Mouse (Mus musculus): ENCODE data around the gene Nudt22. TPM values are rescaled to one million over a fixed set of nuclear protein-coding genes. Genes with fewer than 3 reads are reported as not detected.

Gene Nudt22
- polyA plus RNA-seq (2015; fragmentation: Nextera tagmentation; extraction: Ambion mirVana): 21.1 and 24.9 TPM in 2 replicates

DNA sequence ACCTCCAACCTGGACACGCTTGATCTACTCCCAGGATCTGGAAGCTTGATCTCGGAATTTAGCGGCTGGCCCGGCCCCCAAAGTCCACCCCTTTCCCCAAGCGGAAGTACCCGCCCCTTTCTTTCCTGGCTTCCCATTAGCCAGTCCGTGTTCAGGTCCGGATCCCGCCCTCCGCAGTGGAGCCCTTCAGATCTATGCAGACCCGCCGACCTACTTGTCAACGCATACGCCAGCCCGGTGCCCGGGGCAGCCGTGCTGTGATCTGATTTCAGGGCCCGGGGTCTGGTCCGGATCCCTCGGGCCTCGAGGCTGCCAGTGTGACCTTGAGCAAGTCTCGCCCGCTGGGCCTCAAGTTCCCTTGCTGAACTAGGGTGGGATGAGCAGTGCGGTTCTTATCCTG lies at the start of gene Nudt22, which contains the start of gene Trpt1:
TSS of gene Nudt22 (minus strand) at position 112 of the 400 bp plus-strand sequence.
TSS of gene Trpt1 (plus strand) at position 126 of the 400 bp plus-strand sequence.
- H3K27ac ChIP-seq: peak within 1 kb of the TSS; percentile 77
- peak within 1 kb of the TSS; percentile 81 for H3K9ac ChIP-seq
- WGBS: under 1% methylated on average over 24 of the region's 24 CpGs
- H3K27me3 ChIP-seq (replicated peaks): no peaks in the 10 kb centered on the region
- H3K9me3 ChIP-seq: no peaks in the 10 kb centered on the region
- H3K4me2 ChIP-seq: peak within 1 kb of the TSS; percentile 82
- H3K36me3 ChIP-seq: peaks cover 12% of the 10 kb centered on the region; the same call in 1 of the 2 replicates
- peak within 1 kb of the TSS; percentile 63 for H3K4me3 ChIP-seq (replicated peaks)
- peak; percentile 83 for ATAC-seq (ENCODE audit: insufficient read depth, low FRiP score, low read depth)
- peaks cover 32% of the 10 kb centered on the region for H3K4me1 ChIP-seq

DNA sequence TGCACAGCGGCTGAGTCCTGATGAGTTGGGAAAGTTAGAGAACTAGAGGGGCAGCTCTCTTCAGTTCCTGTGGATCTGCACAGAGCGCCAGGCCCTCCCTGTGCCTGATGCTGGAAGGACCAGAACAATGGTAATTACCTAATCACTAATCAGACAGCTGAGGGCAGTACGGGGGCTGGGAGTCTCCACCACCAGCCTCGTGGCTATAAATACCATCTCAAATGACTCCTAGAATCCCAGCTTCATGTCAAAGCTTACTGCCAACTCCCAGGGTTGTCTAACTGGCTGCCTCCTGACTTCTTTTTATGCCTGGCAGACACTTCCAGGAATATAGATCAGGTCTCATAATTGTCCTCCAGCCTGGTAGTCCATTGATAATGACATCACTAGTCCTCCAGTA lies 48.8 kb upstream of the Nudt22 start:
- H3K4me3 ChIP-seq (replicated peaks): no peak overlapping the region
- H3K4me1 ChIP-seq: no peaks in the 10 kb centered on the region
- WGBS: 43% methylated on average over 4 of the region's 4 CpGs
- H3K27me3 ChIP-seq (replicated peaks): no peaks in the 10 kb centered on the region
- H3K9me3 ChIP-seq: no peaks in the 10 kb centered on the region
- H3K9ac ChIP-seq: no peak overlapping the region
- H3K36me3 ChIP-seq: no peaks in the 10 kb centered on the region
- ATAC-seq (ENCODE audit: insufficient read depth, low FRiP score, low read depth): no peak
- no peak overlapping the region for H3K4me2 ChIP-seq
- H3K27ac ChIP-seq: no peak overlapping the region

- Histone ChIP-seq H3K27me3 (replicated peaks) (no peaks in the 10 kb centered on the region), H3K4me3 (replicated peaks) (no peak overlapping the region), H3K9me3 (no peaks in the 10 kb centered on the region), H3K4me1 (no peaks in the 10 kb centered on the region), H3K36me3 (no peaks in the 10 kb centered on the region), H3K27ac (no peak overlapping the region), H3K4me2 (no peak overlapping the region), H3K9ac (no peak overlapping the region)
- WGBS: 65% methylated on average over 4 of the region's 4 CpGs
- ATAC-seq (ENCODE audit: insufficient read depth, low FRiP score, low read depth): no peak
Measured at GRCm38 (mm10) chr19:7044279-7044678, 48.4 kb upstream of the Nudt22 start.

DNA sequence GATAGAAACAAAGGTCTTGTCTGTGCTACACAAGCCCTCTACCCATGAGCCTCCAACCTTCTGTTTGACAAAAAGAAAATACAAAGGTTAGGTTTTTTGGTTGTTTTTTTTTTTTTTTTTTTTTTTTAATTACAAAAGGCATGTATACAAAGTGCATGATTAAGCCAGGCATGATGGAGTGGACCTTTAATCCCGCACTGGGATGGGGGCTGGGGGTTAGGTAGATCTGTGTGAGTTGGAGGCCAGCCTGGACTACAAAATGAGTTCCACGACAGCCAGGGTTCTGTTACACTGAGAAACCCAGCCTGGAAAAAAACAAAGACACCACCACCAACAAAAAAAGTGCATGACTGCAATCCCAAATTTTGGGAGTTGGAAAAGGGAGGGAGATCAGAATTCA lies 45.3 kb upstream of the Nudt22 start:
- H3K27me3 ChIP-seq (replicated peaks): no peaks in the 10 kb centered on the region
- H3K36me3 ChIP-seq: no peaks in the 10 kb centered on the region
- H3K27ac ChIP-seq: peak overlapping the region; percentile 96
- peak overlapping the region; percentile 57 for H3K4me3 ChIP-seq (replicated peaks)
- no peaks in the 10 kb centered on the region for H3K9me3 ChIP-seq
- H3K4me2 ChIP-seq: peak overlapping the region; percentile 88
- ATAC-seq (ENCODE audit: insufficient read depth, low FRiP score, low read depth): no peak
- peaks cover 16% of the 10 kb centered on the region for H3K4me1 ChIP-seq
- no peak overlapping the region for H3K9ac ChIP-seq
- 93% methylated on average over 2 of the region's 2 CpGs for WGBS

DNA sequence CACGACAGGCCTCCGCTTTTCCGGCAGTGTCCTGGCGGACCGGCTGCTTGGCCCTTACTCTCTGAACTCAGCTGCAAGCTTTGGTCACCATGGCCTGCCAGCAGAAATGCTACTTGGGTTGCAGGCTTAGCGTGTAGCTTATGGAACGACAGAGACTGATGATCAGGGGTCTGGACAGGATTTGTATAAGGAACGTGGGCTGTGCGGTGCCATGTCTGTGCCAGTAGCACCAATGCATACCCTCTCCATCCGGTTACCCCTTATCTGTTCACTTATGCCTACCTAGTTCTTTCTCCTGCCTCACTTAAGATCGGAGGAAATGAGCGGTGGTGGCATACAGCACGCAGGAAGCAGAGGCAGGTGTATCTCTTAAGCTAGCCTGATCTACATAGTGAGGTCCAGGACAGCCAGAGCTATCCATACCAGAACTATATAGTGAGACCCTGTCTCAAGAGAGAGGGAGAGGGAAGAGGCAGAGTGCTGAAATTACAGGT lies 44.8 kb upstream of the Nudt22 start:
- Histone ChIP-seq H3K27me3 (replicated peaks) (no peaks in the 10 kb centered on the region), H3K9ac (peak overlapping the region; percentile 81), H3K4me3 (replicated peaks) (peak overlapping the region; percentile 57), H3K4me2 (peak overlapping the region; percentile 88), H3K4me1 (peaks cover 16% of the 10 kb centered on the region), H3K27ac (peak overlapping the region; percentile 96), H3K36me3 (no peaks in the 10 kb centered on the region), H3K9me3 (no peaks in the 10 kb centered on the region)
- 13% methylated on average over 13 of the region's 13 CpGs for WGBS
- no peak for ATAC-seq (ENCODE audit: insufficient read depth, low FRiP score, low read depth)

DNA sequence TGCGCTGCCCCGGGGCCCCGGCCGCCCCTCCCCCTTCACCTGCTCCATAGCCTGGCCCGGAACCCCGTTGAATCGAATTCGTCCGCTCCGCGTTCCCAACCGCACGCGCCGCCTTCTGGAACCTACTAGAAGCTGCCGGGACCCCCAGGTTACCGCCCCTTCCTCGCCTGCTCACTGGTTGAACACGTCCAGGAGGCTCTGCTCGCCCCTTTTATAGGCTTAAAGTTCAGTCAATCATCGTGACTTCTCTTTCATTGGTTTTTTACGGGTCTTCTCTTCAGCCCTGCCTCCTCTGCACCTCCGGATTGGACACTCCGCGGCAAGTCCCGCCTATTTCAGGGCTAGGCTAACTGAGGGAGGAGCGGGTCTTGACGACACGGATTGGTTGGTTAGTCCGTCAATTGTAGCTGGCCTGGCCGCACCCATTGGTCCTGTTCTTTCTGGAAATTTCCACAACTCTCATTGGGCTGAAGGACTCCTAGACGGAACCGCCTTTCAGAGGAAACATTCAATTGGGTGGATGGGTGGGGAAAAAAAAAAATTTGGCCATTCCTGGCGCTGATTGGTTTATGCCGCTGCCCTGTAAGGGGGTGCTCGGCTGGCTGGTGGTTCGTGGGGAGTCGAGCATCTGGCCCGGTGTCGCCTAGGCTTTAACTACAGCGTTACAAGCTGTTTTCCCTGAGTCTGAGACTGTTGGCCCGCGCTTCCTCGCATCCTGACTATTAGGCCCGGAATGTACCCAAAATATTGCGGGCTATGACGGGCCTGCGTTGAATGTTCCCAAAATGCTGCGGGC lies 44.1 kb upstream of the Nudt22 start, which contains the start of gene Stip1:
TSS of gene Stip1 (minus strand) at position 127 of the 796 bp plus-strand sequence.
- Histone ChIP-seq H3K4me2 (peak within 1 kb of the TSS; percentile 88), H3K9me3 (no peaks in the 10 kb centered on the region), H3K9ac (peak within 1 kb of the TSS; percentile 94), H3K27ac (peak within 1 kb of the TSS; percentile 96), H3K36me3 (peaks cover 4% of the 10 kb centered on the region; the same call in 1 of the 2 replicates), H3K27me3 (replicated peaks) (no peaks in the 10 kb centered on the region), H3K4me1 (peaks cover 16% of the 10 kb centered on the region), H3K4me3 (replicated peaks) (peak within 1 kb of the TSS; percentile 84)
- WGBS: under 1% methylated on average over 49 of the region's 49 CpGs
- peak; percentile 99 for ATAC-seq (ENCODE audit: insufficient read depth, low FRiP score, low read depth)

DNA sequence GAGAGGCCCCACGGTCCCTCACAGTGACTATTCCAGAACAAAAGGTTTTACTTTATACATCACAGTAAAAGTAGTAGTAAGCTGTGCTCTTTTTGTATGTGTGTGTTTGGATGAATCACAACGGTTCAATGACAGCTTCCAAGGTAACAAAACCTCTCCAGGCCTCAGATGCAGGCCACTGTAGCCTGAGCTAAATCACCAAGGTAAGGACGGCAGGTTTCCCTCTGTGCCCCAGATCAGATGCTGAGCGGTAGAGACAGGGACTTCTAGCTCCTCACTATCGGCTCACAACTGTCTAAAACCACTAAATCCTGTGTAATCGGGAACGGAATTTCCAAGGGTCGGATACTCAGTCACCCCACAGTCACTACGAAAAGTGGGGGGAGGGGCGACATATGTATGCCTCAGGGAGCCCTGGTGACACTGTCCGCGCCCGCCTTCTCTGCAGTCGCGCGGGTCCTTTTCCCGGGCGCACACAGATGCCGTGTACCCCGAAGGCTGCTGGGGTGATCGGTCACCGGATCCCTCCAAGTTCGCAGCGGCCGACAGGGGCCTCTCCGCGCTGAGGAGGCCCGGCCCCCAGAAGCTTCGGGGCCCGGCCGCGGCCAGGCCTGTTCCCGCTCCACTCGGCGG lies 43.3 kb upstream of the Nudt22 start:
- 1% methylated on average over 35 of the region's 35 CpGs for WGBS
- Histone ChIP-seq H3K27ac (peak overlapping the region; percentile 84), H3K4me3 (replicated peaks) (peak overlapping the region; percentile 84), H3K4me2 (peak overlapping the region; percentile 62), H3K36me3 (peaks cover 8% of the 10 kb centered on the region), H3K27me3 (replicated peaks) (no peaks in the 10 kb centered on the region), H3K9me3 (no peaks in the 10 kb centered on the region), H3K4me1 (peaks cover 16% of the 10 kb centered on the region), H3K9ac (peak overlapping the region; percentile 94)
- ATAC-seq (ENCODE audit: insufficient read depth, low FRiP score, low read depth): peak; percentile 1; the same call in 1 of the 2 replicates

- H3K36me3 ChIP-seq: peaks cover 51% of the 10 kb centered on the region
- no peak overlapping the region for H3K4me2 ChIP-seq
- no peak overlapping the region for H3K4me3 ChIP-seq (replicated peaks)
- no peak overlapping the region for H3K9ac ChIP-seq
- ATAC-seq (ENCODE audit: insufficient read depth, low FRiP score, low read depth): no peak
- peaks cover 16% of the 10 kb centered on the region for H3K4me1 ChIP-seq
- 91% methylated on average over 5 of the region's 5 CpGs for WGBS
- H3K27ac ChIP-seq: no peak overlapping the region
- no peaks in the 10 kb centered on the region for H3K27me3 ChIP-seq (replicated peaks)
- H3K9me3 ChIP-seq: no peaks in the 10 kb centered on the region
Measured at GRCm38 (mm10) chr19:7034006-7034405, 38.1 kb upstream of the Nudt22 start.

DNA sequence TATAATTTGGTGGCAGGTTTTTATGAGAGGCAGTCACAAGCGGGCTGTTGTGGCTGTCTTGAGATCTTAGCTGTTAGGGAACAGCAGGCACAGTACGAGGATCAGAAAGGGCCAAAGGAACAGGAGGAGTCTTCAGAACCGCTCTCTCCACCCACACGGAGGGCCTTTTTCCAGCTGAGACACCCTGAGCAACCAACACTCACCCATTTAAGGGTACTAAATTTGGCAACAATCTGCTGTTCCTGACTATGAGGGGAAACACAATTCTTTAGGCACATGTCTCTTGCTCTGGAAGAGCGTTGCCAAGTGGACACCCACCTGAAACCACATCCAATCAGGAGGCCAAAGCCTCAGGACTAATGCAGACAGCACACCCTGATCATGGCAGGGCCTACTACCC lies 33.6 kb upstream of the Nudt22 start:
- no peak for ATAC-seq (ENCODE audit: insufficient read depth, low FRiP score, low read depth)
- no peak overlapping the region for H3K4me2 ChIP-seq
- no peak overlapping the region for H3K9ac ChIP-seq
- H3K27ac ChIP-seq: no peak overlapping the region
- no peaks in the 10 kb centered on the region for H3K4me1 ChIP-seq
- WGBS: 94% methylated on average over 5 of the region's 5 CpGs
- no peaks in the 10 kb centered on the region for H3K27me3 ChIP-seq (replicated peaks)
- H3K36me3 ChIP-seq: peaks cover 79% of the 10 kb centered on the region
- no peak overlapping the region for H3K4me3 ChIP-seq (replicated peaks)
- no peaks in the 10 kb centered on the region for H3K9me3 ChIP-seq

DNA sequence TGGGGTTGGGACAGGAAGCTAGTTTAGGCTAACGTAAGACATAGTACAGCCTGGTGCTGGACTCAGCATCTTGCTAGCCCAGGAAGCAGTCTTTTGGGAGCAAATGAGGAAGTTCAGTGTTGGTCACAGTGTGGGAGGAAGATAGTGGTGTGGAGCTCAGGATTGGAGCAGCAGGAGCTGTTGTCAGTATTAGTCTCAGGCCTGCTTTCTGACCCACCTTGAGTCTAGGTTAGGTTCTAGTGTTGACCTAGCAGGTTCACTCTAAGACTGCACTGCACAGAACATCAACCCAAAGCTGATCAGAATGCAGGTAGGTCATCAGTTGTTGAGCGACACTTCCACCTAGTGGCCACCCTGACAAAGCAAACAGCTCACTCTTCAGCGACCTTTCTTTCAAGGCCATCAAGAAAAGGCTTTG lies 24.3 kb upstream of the Nudt22 start:
- H3K36me3 ChIP-seq: peaks cover 48% of the 10 kb centered on the region
- no peak; the same call in 1 of the 2 replicates for ATAC-seq (ENCODE audit: insufficient read depth, low FRiP score, low read depth)
- 47% methylated on average over 3 of the region's 3 CpGs for whole genome bisulfite sequencing

GRCm38 (mm10) chr19:7019191-7019590 lies 23.3 kb upstream of the Nudt22 start, which contains the start of gene Fermt3:
Gene Fermt3 (minus strand): TSS chr19:7019469.
- Histone ChIP-seq H3K27me3 (replicated peaks) (no peaks in the 10 kb centered on the region), H3K4me1 (no peaks in the 10 kb centered on the region), H3K27ac (peak within 1 kb of the TSS; percentile 9), H3K9ac (no peak within 1 kb of the TSS), H3K4me3 (replicated peaks) (peak within 1 kb of the TSS; percentile 16), H3K4me2 (no peak within 1 kb of the TSS), H3K36me3 (peaks cover 38% of the 10 kb centered on the region), H3K9me3 (no peaks in the 10 kb centered on the region)
- 64% methylated on average over 5 of the region's 5 CpGs for WGBS
- peak; percentile 76 for ATAC-seq (ENCODE audit: insufficient read depth, low FRiP score, low read depth)

More for the DNA sequence above, 24.3 kb upstream of the Nudt22 start:
- Histone ChIP-seq H3K4me1 (no peaks in the 10 kb centered on the region), H3K4me2 (no peak overlapping the region), H3K4me3 (replicated peaks) (no peak overlapping the region), H3K27ac (0 out of 2 replicates have a peak overlapping the region, but pooled peaks have one; percentile 8), H3K27me3 (replicated peaks) (no peaks in the 10 kb centered on the region), H3K9me3 (no peaks in the 10 kb centered on the region), H3K9ac (no peak overlapping the region)
